Mouse (Mus musculus): ENCODE data around the gene Taar6.
A peak's percentile ranks its signal among the peaks of the same experiment; 100 is the strongest.

Gene Taar6

DNA sequence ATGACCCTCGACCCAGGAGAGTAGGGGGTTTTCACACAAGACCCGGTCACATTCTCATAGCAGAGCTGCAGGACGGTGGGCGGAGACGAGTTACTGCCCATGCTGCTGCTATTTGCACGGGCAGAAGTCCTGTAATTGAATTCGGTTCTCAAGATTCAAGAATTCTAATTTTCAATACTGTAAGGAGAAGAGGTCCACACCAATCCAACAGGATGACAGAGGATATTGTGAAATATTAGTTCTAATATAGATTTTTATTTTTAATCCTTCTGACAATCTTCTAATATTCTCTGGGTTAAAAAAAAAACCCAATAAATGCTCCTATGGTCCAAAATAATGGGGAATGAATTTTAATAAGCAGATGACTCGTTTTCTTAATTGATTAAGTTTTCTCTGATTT, at the start of gene Taar6:
Gene Taar6 (minus strand): TSS at position 101 of the 400 bp plus-strand sequence.
- no peak for DNase-seq (ENCODE audit: low spot score in 2 of 2)

DNA sequence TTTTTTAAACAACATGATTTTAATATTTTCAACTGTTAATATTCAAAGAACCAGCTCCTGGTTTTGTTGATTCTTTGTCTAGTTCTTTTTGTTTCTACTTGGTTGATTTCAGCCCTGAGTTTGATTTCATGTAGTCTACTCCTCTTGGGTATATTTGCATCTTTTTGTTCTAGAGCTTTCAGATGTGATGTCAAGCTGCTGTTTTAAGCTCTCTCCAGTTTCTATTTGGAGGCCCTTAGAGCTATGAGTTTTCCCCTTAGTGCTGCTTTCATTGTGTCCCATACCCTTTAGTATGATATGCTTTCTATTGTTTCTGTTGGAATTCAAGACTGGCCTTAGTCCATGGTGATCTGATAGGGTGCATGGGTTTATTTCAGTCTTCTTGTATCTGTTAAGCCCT, 45.9 kb upstream of the Taar6 start:
- no peak for DNase-seq (ENCODE audit: low spot score in 2 of 2)

GRCm38 (mm10) chr10:24026922-24027321, 41.5 kb upstream of the Taar6 start, which contains the start of gene Taar7d:
Gene Taar7d (plus strand): TSS chr10:24027222.
- no peak for DNase-seq (ENCODE audit: low spot score in 2 of 2)

DNA sequence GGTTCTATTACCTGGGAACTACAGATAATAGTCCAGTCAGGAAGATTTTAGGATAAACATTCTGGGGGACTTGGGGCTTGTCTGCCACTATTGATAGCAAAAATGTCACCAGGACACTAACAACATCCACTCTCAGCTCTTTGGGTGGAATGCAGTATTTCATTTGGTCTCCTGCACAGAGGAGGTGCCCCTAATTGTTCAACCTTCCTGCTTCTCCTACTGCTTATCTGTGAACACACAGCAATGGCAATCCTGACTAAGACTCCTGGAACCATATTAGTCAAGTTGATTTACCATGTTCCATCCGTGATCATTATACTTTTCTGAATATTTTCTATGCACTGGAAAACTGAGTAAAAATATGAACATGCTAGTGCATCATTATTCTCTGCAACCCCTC, 22.7 kb upstream of the Taar6 start:
- no peak for DNase-seq (ENCODE audit: low spot score in 2 of 2)

DNA sequence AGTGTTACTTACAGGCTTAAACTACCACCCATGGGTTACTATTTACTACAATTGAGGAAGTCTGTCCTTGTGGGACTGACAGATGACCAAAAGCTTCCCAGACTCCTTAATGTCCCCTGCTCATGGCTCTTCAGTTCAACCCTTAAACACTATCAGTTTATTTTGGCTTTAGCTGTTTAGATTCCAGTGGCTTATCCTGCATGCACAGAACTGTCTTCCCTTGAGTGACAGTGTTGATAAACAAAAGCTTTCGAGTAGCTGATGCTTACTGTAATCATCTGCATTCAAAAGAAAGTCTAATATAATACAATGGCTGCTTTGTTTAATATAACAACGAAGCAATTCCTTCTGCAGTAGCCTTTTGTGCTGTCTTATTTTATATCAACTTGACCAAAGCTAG, 21.6 kb upstream of the Taar6 start:
- no peak for DNase-seq (ENCODE audit: low spot score in 2 of 2)

- DNase-seq (ENCODE audit: low spot score in 2 of 2): no peak
Measured at GRCm38 (mm10) chr10:24006442-24006841, 21.0 kb upstream of the Taar6 start.

- DNase-seq (ENCODE audit: low spot score in 2 of 2): no peak
Measured at GRCm38 (mm10) chr10:23999639-24000038, 14.2 kb upstream of the Taar6 start, which contains the start of gene Taar7b. Gene Taar7b (plus strand): TSS chr10:23999939.

DNA sequence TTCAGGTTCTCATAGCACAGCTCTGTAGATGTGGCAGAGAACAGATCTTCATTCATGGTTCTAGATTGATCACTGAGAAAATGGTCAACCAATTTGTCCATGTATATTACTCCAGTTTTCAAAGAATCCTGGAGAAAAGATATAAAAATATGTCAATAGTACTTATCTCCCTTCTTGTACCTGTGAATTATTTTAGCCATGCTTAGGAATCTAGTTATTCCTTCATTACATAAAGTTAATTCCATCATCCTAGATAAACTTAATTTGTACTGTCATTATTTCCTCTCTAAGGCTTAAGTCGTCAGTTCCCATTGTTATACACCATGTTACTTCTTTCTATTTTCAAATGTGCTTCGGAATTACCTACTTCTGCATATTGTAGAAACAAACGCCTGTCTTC, 7.9 kb upstream of the Taar6 start, which contains the start of gene Taar7a:
Gene Taar7a (minus strand): TSS at position 101 of the 400 bp plus-strand sequence.
- no peak for DNase-seq (ENCODE audit: low spot score in 2 of 2)

GRCm38 (mm10) chr10:23986419-23986818, 973 bp upstream of the Taar6 start:
- DNase-seq (ENCODE audit: low spot score in 2 of 2): no peak

GRCm38 (mm10) chr10:23978901-23979705, 6.3 kb downstream of the Taar6 start:
- DNase-seq (ENCODE audit: low spot score in 2 of 2): peak; percentile 32 to 53

DNA sequence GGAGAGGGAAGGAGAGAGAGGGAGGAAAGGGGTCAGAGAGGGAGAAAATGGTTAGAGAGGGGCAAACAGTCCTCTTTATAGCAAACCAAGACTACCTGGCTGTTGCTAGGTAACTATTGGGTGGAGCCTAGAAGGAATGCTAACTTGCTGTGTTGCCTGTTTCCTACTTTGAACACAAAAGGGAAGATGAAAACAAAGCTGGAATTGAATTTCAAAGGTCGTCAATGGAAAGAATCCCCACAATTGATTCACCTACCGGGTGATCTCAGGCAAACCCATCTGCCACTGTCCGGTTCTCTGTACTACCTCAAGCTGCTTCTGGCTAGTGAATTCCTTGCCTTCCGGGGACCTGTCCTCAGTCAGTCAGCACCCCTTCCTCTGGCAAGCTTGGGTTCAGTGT, 7.5 kb downstream of the Taar6 start:
- DNase-seq (ENCODE audit: low spot score in 2 of 2): no peak

DNA sequence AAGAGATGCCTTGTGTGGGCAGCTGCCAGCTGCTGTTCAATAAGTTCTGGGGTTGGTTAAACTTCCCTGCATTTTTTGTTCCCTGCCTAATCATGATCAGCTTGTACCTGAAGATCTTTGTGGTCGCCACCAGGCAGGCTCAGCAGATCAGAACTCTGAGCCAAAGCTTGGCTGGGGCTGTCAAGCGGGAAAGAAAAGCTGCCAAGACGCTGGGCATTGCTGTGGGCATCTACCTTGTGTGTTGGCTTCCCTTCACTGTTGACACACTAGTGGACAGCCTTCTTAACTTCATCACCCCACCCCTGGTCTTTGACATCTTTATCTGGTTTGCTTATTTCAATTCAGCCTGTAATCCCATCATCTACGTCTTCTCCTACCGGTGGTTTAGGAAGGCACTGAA, 14.2 kb downstream of the Taar6 start:
- no peak for DNase-seq (ENCODE audit: low spot score in 2 of 2)

DNA sequence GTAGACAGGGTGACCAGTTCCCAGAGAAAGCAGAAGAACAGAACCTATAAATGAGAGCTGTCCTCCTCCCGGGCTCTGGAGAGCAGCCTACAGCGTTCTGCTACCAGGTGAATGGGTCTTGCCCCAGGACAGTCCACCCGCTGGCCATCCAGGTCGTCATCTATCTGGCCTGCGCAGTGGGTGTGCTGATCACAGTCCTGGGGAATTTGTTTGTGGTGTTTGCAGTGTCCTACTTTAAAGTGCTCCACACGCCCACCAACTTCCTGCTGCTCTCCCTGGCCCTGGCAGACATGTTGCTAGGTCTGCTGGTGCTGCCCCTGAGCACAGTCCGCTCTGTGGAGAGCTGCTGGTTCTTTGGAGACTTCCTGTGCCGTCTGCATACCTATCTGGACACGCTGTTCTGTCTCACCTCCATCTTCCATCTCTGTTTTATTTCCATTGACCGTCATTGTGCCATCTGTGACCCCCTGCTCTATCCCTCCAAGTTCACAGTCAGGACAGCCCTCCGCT, 14.7 kb downstream of the Taar6 start, which contains the start of gene Taar5:
Gene Taar5 (plus strand): TSS at position 51 of the 510 bp plus-strand sequence.
- DNase-seq (ENCODE audit: low spot score in 2 of 2): no peak

DNA sequence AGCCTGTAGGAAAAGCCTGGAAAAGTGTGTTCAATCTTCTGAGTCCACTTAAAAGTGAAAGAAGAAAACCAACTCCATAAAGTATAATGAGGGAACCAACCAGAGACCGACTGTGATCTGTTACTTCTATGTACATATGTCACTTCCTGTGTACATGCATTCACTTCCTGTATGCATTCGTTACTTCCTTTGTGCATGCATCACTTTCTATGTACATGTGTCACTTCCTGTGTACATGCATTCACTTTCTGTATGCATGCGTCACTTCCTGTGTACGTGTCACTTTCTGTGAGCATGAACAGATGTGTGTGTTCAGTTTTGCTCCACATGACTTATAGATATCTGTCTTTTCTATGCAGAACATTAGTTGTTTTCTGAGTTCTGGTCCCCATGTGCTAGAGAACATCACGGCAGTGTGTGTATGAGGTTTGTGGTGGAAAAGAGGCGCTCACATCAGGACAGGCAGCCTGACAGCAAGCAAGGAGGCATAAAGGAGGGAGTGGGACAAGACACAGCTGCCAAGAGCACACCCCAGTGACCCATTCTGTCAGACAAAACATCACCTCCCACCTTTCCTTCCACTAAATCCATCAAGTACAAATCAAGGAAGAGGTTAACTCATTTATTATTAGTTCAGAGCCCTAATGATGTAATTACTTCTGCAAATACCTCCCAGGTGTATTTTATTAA, 20.4 kb downstream of the Taar6 start:
- DNase-seq (ENCODE audit: low spot score in 2 of 2): no peak

- DNase-seq (ENCODE audit: low spot score in 2 of 2): no peak
Measured at GRCm38 (mm10) chr10:23963444-23963843, 22.0 kb downstream of the Taar6 start.

DNA sequence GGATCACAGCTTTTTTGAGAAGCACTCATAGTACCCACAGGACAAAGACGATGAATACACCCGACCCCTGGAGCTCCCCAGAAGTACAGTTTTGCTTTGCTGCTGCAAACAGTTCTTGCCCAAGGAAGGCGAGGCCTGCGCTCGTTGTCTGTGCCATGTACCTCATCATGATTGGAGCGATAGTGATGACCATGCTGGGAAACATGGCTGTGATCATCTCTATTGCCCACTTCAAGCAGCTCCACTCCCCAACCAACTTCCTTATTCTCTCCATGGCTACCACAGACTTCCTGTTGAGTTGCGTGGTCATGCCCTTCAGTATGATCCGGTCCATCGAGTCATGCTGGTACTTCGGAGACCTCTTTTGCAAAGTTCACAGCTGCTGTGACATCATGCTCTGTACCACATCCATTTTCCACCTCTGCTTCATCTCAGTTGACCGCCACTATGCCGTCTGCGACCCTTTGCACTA, 25.0 kb downstream of the Taar6 start, which contains the start of gene Taar4:
Gene Taar4 (plus strand): TSS at position 51 of the 472 bp plus-strand sequence.
- no peak for DNase-seq (ENCODE audit: low spot score in 2 of 2)

GRCm38 (mm10) chr10:23959071-23959470, 26.4 kb downstream of the Taar6 start:
- DNase-seq (ENCODE audit: low spot score in 2 of 2): no peak

GRCm38 (mm10) chr10:23951714-23952113, 33.7 kb downstream of the Taar6 start:
- no peak for DNase-seq (ENCODE audit: low spot score in 2 of 2)

GRCm38 (mm10) chr10:23949508-23950005, 35.9 kb downstream of the Taar6 start, which contains the start of gene Taar3:
Gene Taar3 (plus strand): TSS chr10:23949558.
- no peak for DNase-seq (ENCODE audit: low spot score in 2 of 2)

GRCm38 (mm10) chr10:23948026-23948425, 37.4 kb downstream of the Taar6 start:
- no peak for DNase-seq (ENCODE audit: low spot score in 2 of 2)

DNA sequence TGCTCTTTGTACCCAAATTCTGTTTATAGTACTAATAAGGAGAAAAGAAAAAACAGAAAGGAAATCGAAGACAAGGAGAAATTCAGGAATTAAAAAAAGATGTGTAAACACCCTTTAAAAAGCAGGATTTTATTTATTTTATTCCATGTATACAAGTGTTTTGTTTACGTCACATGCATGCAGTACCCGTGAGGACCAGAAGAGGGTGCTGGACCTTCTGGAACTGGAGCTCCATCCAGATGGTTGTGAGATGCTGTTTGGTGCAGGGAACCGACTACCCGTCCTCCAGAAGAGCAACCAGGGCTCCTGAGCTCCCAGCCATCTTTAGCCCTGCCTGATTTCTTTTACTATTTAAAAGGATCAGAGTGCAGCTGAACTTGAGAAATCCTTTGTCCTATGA, 43.0 kb downstream of the Taar6 start:
- DNase-seq (ENCODE audit: low spot score in 2 of 2): no peak

DNA sequence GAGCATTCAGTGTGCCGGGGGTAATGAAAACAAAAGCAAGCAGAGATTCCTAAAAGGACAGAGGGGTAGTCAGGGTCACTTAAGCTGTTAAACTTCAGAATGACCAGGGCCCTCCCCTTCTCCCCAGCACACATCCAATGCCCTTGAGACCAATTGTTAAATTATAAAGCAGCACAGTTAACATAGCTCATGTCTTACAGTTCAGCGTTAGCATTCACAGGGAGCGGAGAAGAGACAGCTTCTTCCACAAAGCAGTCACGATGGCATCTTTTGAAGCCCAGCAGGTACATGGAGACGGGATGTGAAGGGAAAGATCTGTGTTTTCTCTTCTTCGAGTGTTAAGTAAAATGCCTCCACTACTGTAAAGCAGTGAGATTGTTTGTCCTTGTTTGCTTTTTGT, 47.1 kb downstream of the Taar6 start, which contains the start of gene Taar2:
Gene Taar2 (plus strand): TSS at position 261 of the 400 bp plus-strand sequence.
- no peak for DNase-seq (ENCODE audit: low spot score in 2 of 2)
